Mouse (Mus musculus): ENCODE measurements around the gene Cep83.
A peak's percentile ranks its signal among the peaks of the same experiment; 100 is the strongest.

Gene Cep83

GRCm38 (mm10) chr10:94826436-94826835, 138.0 kb downstream of the Cep83 start:
- DNase-seq (ENCODE audit: low spot score in 2 of 2) = no peak

GRCm38 (mm10) chr10:94827325-94827724, 138.9 kb downstream of the Cep83 start:
- DNase-seq (ENCODE audit: low spot score in 2 of 2) = no peak

GRCm38 (mm10) chr10:94827890-94828733, 139.7 kb downstream of the Cep83 start:
- DNase-seq (ENCODE audit: low spot score in 2 of 2) = peak; percentile 55 to 78

GRCm38 (mm10) chr10:94828734-94829230, 140.3 kb downstream of the Cep83 start:
- peak in 1 of 2 experiments; percentile 73 for DNase-seq (ENCODE audit: low spot score in 2 of 2)

GRCm38 (mm10) chr10:94829407-94829806, 141.0 kb downstream of the Cep83 start:
- DNase-seq (ENCODE audit: low spot score in 2 of 2) = peak; percentile 79 to 86

GRCm38 (mm10) chr10:94835874-94836273, 147.4 kb downstream of the Cep83 start:
- DNase-seq (ENCODE audit: low spot score in 2 of 2) = no peak

All from spleen, postnatal 4 days (tissue).